Mouse (Mus musculus): Measurements from ENCODE around the gene Arl14ep. TPM values are rescaled to one million over a fixed set of nuclear protein-coding genes. Genes with fewer than 3 reads are reported as not detected.

Arl14ep gene
- polyA plus RNA-seq, 1 experiment from 2014 or later = 47.9 TPM

GRCm38 (mm10) chr2:106972851-106973250 is 1.4 kb downstream of the Arl14ep start:
- peak; percentile 5 for DNase-seq (ENCODE audit: low spot score)
- Histone ChIP-seq H3K36me3 (peaks cover 18% of the 10 kb centered on the region), H3K4me3 (peak overlapping the region; percentile 94), H3K27ac (replicated peaks) (no peak overlapping the region), H3K9me3 (replicated peaks) (no peaks in the 10 kb centered on the region), H3K4me1 (peaks cover 9% of the 10 kb centered on the region), H3K27me3 (ENCODE audit: low read depth, poor library complexity, severe bottlenecking) (no peaks in the 10 kb centered on the region)
- 96% methylated on average over 6 of the region's 6 CpGs for WGBS

DNA sequence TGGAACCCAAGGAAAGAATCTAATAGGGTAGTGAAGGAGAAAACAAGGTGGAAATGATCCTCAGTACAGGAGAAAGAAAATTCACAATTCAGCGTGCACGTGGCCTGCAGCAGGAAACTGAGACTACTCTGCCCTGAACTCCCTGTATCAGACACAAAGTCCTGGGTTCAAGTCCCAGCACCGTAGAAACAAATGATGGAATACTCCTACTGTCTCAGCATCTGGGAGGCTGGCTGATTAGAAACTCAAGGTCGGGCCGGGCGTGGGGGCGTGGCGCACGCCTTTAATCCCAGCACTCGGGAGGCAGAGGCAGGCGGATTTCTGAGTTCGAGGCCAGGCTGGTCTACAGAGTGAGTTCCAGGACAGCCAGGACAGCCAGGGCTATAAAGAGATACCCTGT is 3.3 kb downstream of the Arl14ep start:
- Histone ChIP-seq H3K9me3 (replicated peaks) (no peaks in the 10 kb centered on the region), H3K4me3 (no peak overlapping the region), H3K27ac (replicated peaks) (no peak overlapping the region), H3K4me1 (peaks cover 9% of the 10 kb centered on the region), H3K36me3 (peaks cover 35% of the 10 kb centered on the region), H3K27me3 (ENCODE audit: low read depth, poor library complexity, severe bottlenecking) (no peaks in the 10 kb centered on the region)
- 96% methylated on average over 12 of the region's 12 CpGs for WGBS
- peak; percentile 9 for DNase-seq (ENCODE audit: low spot score)

DNA sequence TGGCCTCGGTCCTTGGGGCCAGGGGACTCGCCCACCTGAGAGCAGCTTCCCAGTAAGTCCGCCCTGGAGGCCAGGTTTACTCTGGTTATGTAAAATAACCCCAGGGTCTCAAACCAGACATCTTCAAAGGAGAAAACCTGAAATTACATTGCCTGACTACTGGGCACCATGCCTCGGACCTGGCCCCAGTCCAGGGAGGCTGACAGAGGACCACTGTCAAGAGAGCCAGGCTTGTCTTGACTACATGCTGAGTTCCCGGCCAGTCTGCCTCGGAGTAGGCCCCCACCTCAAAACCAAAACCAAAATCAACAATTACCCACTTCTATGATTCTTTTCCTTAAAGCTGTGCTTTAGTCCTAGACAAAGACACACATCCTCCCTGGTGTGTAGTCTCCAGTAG is 5.9 kb downstream of the Arl14ep start:
- no peaks in the 10 kb centered on the region for H3K9me3 ChIP-seq (replicated peaks)
- peaks cover 61% of the 10 kb centered on the region for H3K36me3 ChIP-seq
- H3K27ac ChIP-seq (replicated peaks) = no peak overlapping the region
- peaks cover 5% of the 10 kb centered on the region for H3K4me1 ChIP-seq
- 84% methylated on average over 6 of the region's 6 CpGs for WGBS
- no peaks in the 10 kb centered on the region for H3K27me3 ChIP-seq (ENCODE audit: low read depth, poor library complexity, severe bottlenecking)
- H3K4me3 ChIP-seq = no peak overlapping the region
- DNase-seq (ENCODE audit: low spot score) = no peak

- Histone ChIP-seq H3K27ac (replicated peaks) (no peak overlapping the region), H3K36me3 (peaks cover 64% of the 10 kb centered on the region), H3K27me3 (ENCODE audit: low read depth, poor library complexity, severe bottlenecking) (no peaks in the 10 kb centered on the region), H3K4me3 (no peak overlapping the region), H3K4me1 (no peaks in the 10 kb centered on the region), H3K9me3 (replicated peaks) (no peaks in the 10 kb centered on the region)
- WGBS = 95% methylated on average over 3 of the region's 3 CpGs
- no peak for DNase-seq (ENCODE audit: low spot score)
Observed at GRCm38 (mm10) chr2:106963560-106963959, 10.7 kb downstream of the Arl14ep start.

DNA sequence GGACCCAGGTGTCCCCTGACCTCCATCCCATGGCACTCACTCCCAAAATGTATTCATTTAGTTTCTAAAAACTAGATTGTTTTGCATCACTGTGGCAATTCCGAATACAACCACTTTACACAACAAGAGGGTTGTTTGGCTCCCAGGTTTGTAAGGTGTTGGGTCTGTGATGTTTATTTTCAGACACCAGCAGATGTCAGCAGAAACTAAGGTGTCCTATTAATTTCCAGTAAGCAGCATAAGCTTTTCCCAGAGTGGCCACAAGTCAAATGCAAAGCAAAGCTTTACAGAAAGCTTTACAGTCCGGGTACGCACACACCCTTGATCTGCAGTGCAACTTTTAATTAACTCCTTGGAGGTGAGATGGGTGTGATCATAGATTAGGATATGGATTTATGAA is 12.6 kb downstream of the Arl14ep start:
- H3K4me3 ChIP-seq = no peak overlapping the region
- peaks cover 45% of the 10 kb centered on the region for H3K36me3 ChIP-seq

GRCm38 (mm10) chr2:106961066-106961465 is 13.2 kb downstream of the Arl14ep start:
- no peaks in the 10 kb centered on the region for H3K9me3 ChIP-seq (replicated peaks)
- peaks cover 40% of the 10 kb centered on the region for H3K36me3 ChIP-seq
- no peaks in the 10 kb centered on the region for H3K4me1 ChIP-seq
- DNase-seq (ENCODE audit: low spot score) = no peak
- H3K4me3 ChIP-seq = no peak overlapping the region
- WGBS = 89% methylated on average over 2 of the region's 2 CpGs
- H3K27ac ChIP-seq (replicated peaks) = no peak overlapping the region
- H3K27me3 ChIP-seq (ENCODE audit: low read depth, poor library complexity, severe bottlenecking) = no peaks in the 10 kb centered on the region; the same call in 1 of the 2 replicates

More for the DNA sequence above, 12.6 kb downstream of the Arl14ep start:
- no peak for DNase-seq (ENCODE audit: low spot score)
- Histone ChIP-seq H3K4me1 (no peaks in the 10 kb centered on the region), H3K27me3 (ENCODE audit: low read depth, poor library complexity, severe bottlenecking) (no peaks in the 10 kb centered on the region; the same call in 1 of the 2 replicates), H3K9me3 (replicated peaks) (no peaks in the 10 kb centered on the region), H3K27ac (replicated peaks) (no peak overlapping the region)
- 90% methylated on average over 3 of the region's 3 CpGs for WGBS

- Histone ChIP-seq H3K4me1 (no peaks in the 10 kb centered on the region), H3K9me3 (replicated peaks) (no peaks in the 10 kb centered on the region), H3K27me3 (ENCODE audit: low read depth, poor library complexity, severe bottlenecking) (no peaks in the 10 kb centered on the region; the same call in 1 of the 2 replicates), H3K4me3 (no peak overlapping the region), H3K27ac (replicated peaks) (no peak overlapping the region), H3K36me3 (peaks cover 32% of the 10 kb centered on the region)
- 41% methylated on average over 7 of the region's 7 CpGs for WGBS
- peak; percentile 36 for DNase-seq (ENCODE audit: low spot score)
Observed at GRCm38 (mm10) chr2:106960237-106960636, 14.0 kb downstream of the Arl14ep start.

- Histone ChIP-seq H3K4me1 (peaks cover 2% of the 10 kb centered on the region), H3K27me3 (ENCODE audit: low read depth, poor library complexity, severe bottlenecking) (peaks cover 4% of the 10 kb centered on the region; the same call in 1 of the 2 replicates), H3K4me3 (no peak overlapping the region), H3K27ac (replicated peaks) (no peak overlapping the region), H3K36me3 (peaks cover 24% of the 10 kb centered on the region), H3K9me3 (replicated peaks) (no peaks in the 10 kb centered on the region)
- 90% methylated on average over 5 of the region's 5 CpGs for WGBS
- DNase-seq (ENCODE audit: low spot score) = no peak
Observed at GRCm38 (mm10) chr2:106959380-106959779, 14.8 kb downstream of the Arl14ep start.

GRCm38 (mm10) chr2:106958916-106959315 is 15.3 kb downstream of the Arl14ep start:
- no peak overlapping the region for H3K4me3 ChIP-seq
- H3K36me3 ChIP-seq = peaks cover 20% of the 10 kb centered on the region
- no peaks in the 10 kb centered on the region for H3K9me3 ChIP-seq (replicated peaks)
- H3K4me1 ChIP-seq = peaks cover 7% of the 10 kb centered on the region
- no peak for DNase-seq (ENCODE audit: low spot score)
- H3K27ac ChIP-seq (replicated peaks) = no peak overlapping the region
- 92% methylated on average over 6 of the region's 6 CpGs for WGBS
- H3K27me3 ChIP-seq (ENCODE audit: low read depth, poor library complexity, severe bottlenecking) = peaks cover 8% of the 10 kb centered on the region; the same call in 1 of the 2 replicates

DNA sequence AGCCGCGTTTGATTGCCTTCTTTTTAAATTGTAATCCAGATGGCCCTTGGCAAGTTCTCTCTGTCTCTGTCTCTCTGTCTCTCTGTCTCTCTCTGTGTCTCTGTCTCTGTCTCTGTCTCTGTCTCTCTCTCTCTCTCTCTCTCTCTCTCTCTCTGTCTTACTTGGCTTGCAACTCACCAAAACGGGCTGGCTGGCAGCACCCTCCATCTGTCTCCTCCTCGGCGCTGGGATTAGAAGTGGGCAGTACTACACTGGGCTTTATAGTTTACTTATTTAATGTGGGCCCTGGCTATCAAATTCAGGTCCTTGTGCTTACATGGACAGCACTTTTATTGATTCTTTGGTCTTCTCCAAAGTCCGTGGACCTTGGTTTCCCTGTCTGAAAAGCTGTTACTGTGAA is 18.1 kb downstream of the Arl14ep start:
- Histone ChIP-seq H3K27me3 (ENCODE audit: low read depth, poor library complexity, severe bottlenecking) (peaks cover 12% of the 10 kb centered on the region; the same call in 1 of the 2 replicates), H3K36me3 (no peaks in the 10 kb centered on the region), H3K27ac (replicated peaks) (no peak overlapping the region), H3K9me3 (replicated peaks) (no peaks in the 10 kb centered on the region), H3K4me1 (peaks cover 9% of the 10 kb centered on the region), H3K4me3 (no peak overlapping the region)
- no peak for DNase-seq (ENCODE audit: low spot score)
- WGBS = 64% methylated on average over 6 of the region's 6 CpGs

- peaks cover 12% of the 10 kb centered on the region; the same call in 1 of the 2 replicates for H3K27me3 ChIP-seq (ENCODE audit: low read depth, poor library complexity, severe bottlenecking)
- H3K27ac ChIP-seq (replicated peaks) = no peak overlapping the region
- no peaks in the 10 kb centered on the region for H3K9me3 ChIP-seq (replicated peaks)
- H3K4me1 ChIP-seq = peaks cover 9% of the 10 kb centered on the region
- WGBS = 22% methylated on average over 10 of the region's 10 CpGs
- H3K36me3 ChIP-seq = no peaks in the 10 kb centered on the region
- H3K4me3 ChIP-seq = no peak overlapping the region
- peak; percentile 26 for DNase-seq (ENCODE audit: low spot score)
Observed at GRCm38 (mm10) chr2:106955621-106956020, 18.6 kb downstream of the Arl14ep start.

DNA sequence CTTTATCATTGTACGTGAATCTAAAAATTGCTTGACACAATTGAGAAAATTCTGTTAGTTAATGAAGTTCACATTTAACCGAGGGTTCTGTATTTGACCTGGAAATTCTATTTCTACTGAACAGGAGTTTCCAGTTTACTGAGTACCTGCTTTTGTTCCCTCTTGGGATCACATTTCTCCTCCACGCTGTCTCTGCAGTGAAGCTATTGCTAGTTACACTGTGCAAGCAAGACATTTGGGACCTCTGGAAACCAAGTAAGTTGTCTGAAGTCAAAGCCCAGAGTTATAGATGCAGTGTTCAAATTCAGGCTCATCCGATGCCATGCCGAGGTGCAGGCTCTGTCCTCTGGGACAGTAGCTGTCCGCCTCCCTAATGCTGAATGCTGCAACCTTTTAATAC is 19.2 kb downstream of the Arl14ep start:
- no peak for DNase-seq (ENCODE audit: low spot score)
- Histone ChIP-seq H3K27ac (replicated peaks) (no peak overlapping the region), H3K36me3 (no peaks in the 10 kb centered on the region), H3K4me1 (peaks cover 9% of the 10 kb centered on the region), H3K9me3 (replicated peaks) (no peaks in the 10 kb centered on the region), H3K27me3 (ENCODE audit: low read depth, poor library complexity, severe bottlenecking) (peaks cover 12% of the 10 kb centered on the region; the same call in 1 of the 2 replicates), H3K4me3 (no peak overlapping the region)
- whole genome bisulfite sequencing = 65% methylated on average over 6 of the region's 6 CpGs

DNA sequence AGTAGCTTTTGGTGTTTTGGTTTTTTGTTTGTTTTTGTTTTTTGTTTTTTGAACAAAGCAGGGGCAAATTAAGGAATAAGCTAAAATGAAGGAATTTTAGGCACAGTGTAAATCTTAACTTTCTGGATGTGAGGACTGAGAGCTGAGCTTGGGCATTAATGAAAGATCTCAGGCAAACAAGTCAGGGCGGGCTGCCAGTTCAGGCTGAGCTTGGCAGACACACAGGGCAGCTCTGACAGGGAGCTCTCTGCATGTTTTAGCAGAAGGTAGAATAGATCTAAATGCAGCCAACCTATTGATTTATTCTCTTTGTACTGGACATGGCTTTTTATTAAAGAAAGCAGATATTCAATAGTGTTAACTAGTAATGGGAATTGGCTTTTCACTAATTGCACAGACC is 31.8 kb downstream of the Arl14ep start:
- Histone ChIP-seq H3K4me1 (no peaks in the 10 kb centered on the region), H3K4me3 (no peak overlapping the region), H3K9me3 (replicated peaks) (no peaks in the 10 kb centered on the region), H3K27me3 (ENCODE audit: low read depth, poor library complexity, severe bottlenecking) (no peaks in the 10 kb centered on the region), H3K36me3 (no peaks in the 10 kb centered on the region), H3K27ac (replicated peaks) (no peak overlapping the region)
- DNase-seq (ENCODE audit: low spot score) = no peak
- WGBS = 93% methylated on average over 1 of the region's 1 CpGs

GRCm38 (mm10) chr2:106935681-106936080 is 38.5 kb downstream of the Arl14ep start:
- H3K4me1 ChIP-seq = no peaks in the 10 kb centered on the region; the same call in 1 of the 2 replicates
- no peak overlapping the region for H3K4me3 ChIP-seq
- no peaks in the 10 kb centered on the region for H3K36me3 ChIP-seq
- no peaks in the 10 kb centered on the region for H3K9me3 ChIP-seq (replicated peaks)
- H3K27ac ChIP-seq (replicated peaks) = no peak overlapping the region
- H3K27me3 ChIP-seq (ENCODE audit: low read depth, poor library complexity, severe bottlenecking) = no peaks in the 10 kb centered on the region
- no peak for DNase-seq (ENCODE audit: low spot score)
- WGBS = 86% methylated on average over 2 of the region's 2 CpGs
